Mouse (Mus musculus): ENCODE results near the gene Gns.

DNA sequence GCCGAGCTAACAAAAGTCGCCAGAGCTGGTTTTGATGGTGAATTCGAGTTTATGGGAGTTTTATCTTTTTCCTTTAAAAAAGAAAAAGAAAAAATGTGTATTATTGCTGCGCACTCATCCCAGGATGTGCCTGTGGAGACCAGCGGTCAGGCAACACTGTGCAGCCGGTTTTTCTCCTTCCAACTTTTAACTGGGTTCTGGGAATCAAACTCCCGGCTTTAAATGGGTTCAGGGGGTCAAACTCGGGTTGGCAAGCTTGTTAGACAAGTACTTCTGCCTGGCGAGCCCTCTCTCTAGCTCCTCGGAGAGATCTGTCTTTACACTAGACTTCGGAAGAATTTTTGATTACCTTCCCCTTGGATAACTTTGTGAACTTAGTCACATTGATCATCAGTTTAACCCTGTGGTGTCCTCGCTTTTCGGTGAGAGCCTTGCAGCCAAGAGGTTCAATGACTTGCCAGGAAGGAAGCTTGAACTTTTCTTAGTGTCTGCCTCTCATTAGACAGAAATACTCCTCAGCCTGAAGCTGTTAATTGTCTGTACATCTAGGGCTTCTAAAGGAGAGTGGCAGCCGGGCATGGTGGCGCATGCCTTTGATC is 13.1 kb upstream of the Gns start:
- TF ChIP-seq CTCF (conservative IDR thresholded peaks at IDR 0.05; ENCODE audit: insufficient read depth, insufficient read length, low read depth, low read length) (no peak), POLR2A (IDR thresholded peaks at IDR 0.05; ENCODE audit: low read depth, low read length) (no peak)
